Mouse (Mus musculus) limb, embryonic 11.5 days (tissue): ENCODE results near the gene Col6a5. TPM values are rescaled to one million over a fixed set of nuclear protein-coding genes. Genes with fewer than 3 reads are reported as not detected.

Experiments
- ATAC-seq: fragments of 200-750 bp; cut with Nextera tagmentation; 2 replicates; pipeline ENCODE4 v1.8.0; 2017; ENCODE audit warnings: low read depth; ENCODE audit not compliant: insufficient number of reproducible peaks, low FRiP score, low TSS enrichment
- DNase-seq: peaks from one replicate; pipeline ENCODE4 v3.0.0-alpha.2; 2015; ENCODE audit warnings: low spot score
- H3K27ac ChIP-seq: fragments of 300-500 bp; sonication (generic); replicated peaks from 2 replicates; pipeline ENCODE4 v1.5.1; 2014; ENCODE audit warnings: low read depth, mild to moderate bottlenecking, low read length
- H3K27me3 ChIP-seq: fragments of 300-500 bp; sonication (generic); 2 replicates; pipeline ENCODE4 v1.6.1; 2014; ENCODE audit warnings: mild to moderate bottlenecking, low read length, mixed read lengths; ENCODE audit not compliant: control insufficient read depth, insufficient read depth
- H3K36me3 ChIP-seq: fragments of 300-500 bp; sonication (generic); 2 replicates; pipeline ENCODE4 v1.6.1; 2014; ENCODE audit warnings: mild to moderate bottlenecking, low read length, moderate library complexity, mixed read lengths; ENCODE audit not compliant: control insufficient read depth, insufficient read depth
- H3K4me1 ChIP-seq: fragments of 300-500 bp; sonication (generic); 2 replicates; pipeline ENCODE4 v1.6.1; 2014; ENCODE audit warnings: low read length, mixed read lengths; ENCODE audit not compliant: control insufficient read depth, insufficient read depth
- H3K4me2 ChIP-seq: fragments of 300-500 bp; sonication (generic); 2 replicates; pipeline ENCODE4 v1.6.1; 2014; ENCODE audit warnings: low read depth, mild to moderate bottlenecking, moderate library complexity; ENCODE audit not compliant: severe bottlenecking
- H3K4me3 ChIP-seq: fragments of 300-500 bp; sonication (generic); 2 replicates; pipeline ENCODE4 v1.5.1; 2014; ENCODE audit warnings: low read depth, low read length
- H3K9ac ChIP-seq: fragments of 300-500 bp; sonication (generic); 2 replicates; pipeline ENCODE4 v1.6.1; 2014; ENCODE audit warnings: mild to moderate bottlenecking, low read length
- H3K9me3 ChIP-seq: fragments of 300-500 bp; sonication (generic); 2 replicates; pipeline ENCODE4 v1.6.1; 2016; ENCODE audit warnings: low read length; ENCODE audit not compliant: control insufficient read depth
- WGBS: fragments of 180-500 bp; shearing (Covaris S2); extraction: QIAGEN DNeasy Blood & Tissue Kit; methylation state at CpG from one replicate; pipeline ENCODE4 v1.1.7; 2014; 5-methylcytosine and 5-hydroxymethylcytosine counted together
- polyA plus RNA-seq: library from polyadenylated mRNA; unstranded; fragments of >200 nt; fragmentation: Nextera tagmentation; extraction: Ambion mirVana; gene quantifications from 2 replicates; pipeline ENCODE4 v1.2.1, GENCODE M21; 2014

The Col6a5 gene
- polyA plus RNA-seq, 1 experiment from 2014 or later: 0.19 TPM

DNA sequence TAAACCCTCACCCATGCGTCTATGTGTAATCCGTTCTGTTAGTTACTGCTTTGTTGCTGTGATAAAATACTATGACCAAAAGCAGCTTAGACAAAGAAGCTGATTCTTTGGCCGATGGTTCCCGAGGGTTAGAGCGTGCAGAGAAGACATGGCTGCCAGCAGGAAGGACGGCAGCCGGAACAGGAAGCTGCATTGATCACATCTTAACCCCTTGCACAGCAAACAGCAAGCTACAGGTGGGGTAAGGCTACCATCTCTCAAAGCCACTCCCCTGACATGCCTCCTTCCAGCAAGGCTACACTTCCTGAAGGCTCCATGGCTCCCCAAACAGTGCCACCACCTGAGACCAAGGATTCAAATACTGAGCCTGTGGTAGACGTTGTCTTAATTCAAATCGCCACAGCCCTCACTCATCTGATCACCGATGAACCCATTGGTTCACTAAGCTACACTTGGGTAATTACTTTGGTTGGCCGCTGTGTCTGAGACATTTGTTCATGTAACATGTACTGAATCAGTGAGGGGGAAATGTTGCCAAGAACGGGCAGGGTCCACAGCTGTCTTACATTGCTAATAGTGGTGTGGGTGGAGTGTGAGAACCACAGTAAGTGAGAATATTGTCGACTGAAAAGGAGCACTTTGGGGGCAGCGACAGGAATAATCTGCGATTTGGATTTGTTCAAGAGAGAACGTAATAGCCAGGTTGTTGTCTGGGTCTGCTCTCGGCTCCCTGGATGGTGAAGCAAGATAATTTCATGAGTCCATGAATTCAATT lies 75.6 kb downstream of the Col6a5 start:
- no peak for ATAC-seq
- no peak overlapping the region for H3K4me3 ChIP-seq
- 84% methylated on average over 17 of the region's 17 CpGs for WGBS
- no peaks in the 10 kb centered on the region for H3K27me3 ChIP-seq
- no peak overlapping the region for H3K9ac ChIP-seq
- H3K27ac ChIP-seq: no peak overlapping the region
- no peak for DNase-seq
- H3K9me3 ChIP-seq: no peaks in the 10 kb centered on the region
- no peaks in the 10 kb centered on the region for H3K36me3 ChIP-seq
- H3K4me1 ChIP-seq: no peaks in the 10 kb centered on the region
- H3K4me2 ChIP-seq: no peak overlapping the region

DNA sequence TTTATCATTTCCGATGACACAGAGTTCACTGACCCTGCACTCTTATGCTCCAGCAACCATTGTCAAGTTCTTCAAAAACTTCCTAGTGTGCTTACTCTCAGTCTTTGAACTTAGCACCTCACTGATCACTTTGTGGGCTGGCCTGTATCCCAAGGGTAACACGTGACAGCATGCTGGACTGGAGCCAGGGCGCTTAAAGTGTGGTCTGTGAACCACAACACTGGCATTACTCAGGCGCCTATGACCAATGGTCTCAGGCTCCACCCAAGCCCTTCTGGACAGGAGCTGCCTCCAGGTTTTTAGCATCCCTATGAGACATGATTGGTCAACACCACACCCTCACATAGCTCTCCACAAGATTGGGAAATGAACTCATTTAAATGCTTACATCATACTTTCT lies 79.7 kb downstream of the Col6a5 start:
- no peak for DNase-seq
- Histone ChIP-seq H3K27me3 (no peaks in the 10 kb centered on the region), H3K4me3 (no peak overlapping the region), H3K27ac (no peak overlapping the region), H3K4me2 (no peak overlapping the region), H3K36me3 (no peaks in the 10 kb centered on the region), H3K9ac (no peak overlapping the region), H3K9me3 (no peaks in the 10 kb centered on the region), H3K4me1 (no peaks in the 10 kb centered on the region)
- WGBS: 88% methylated on average over 4 of the region's 4 CpGs
- no peak for ATAC-seq

DNA sequence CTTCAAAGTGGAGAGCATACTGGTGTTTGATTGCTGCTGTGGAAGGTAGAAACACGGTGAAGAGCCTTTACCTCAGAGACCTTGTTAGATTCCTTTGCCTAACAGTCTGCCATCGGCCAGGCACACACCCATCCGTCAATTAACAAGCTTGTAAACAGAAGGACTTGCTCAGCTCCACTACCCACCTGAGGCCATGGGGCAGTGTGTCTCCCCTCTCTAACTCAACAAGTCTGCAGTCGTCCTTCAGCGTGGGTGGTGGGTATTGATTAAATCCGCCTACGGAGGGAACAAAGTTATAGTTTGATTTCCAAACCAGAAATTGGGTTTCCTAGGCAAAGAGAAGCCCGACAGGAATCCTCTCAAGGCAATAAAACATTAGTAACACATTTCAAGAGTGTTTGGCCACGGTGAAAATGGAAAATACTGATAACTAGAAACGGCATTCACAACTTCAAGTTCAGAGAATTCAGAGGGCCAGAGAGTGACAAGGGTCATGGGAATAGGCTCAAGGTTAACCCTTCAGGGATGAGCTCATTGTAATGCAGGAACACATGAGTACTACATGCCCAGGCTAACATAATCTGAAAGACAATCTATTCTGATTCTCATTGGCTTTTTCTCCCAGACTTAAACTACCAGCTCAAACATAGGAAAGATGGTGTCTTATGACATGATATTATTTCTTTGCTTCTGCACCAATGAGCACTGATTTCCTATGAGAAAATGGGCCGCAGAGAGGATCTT lies 81.9 kb downstream of the Col6a5 start:
- H3K4me3 ChIP-seq: no peak overlapping the region
- ATAC-seq (no peak), DNase-seq (no peak)
- H3K9me3 ChIP-seq: no peaks in the 10 kb centered on the region
- no peaks in the 10 kb centered on the region for H3K36me3 ChIP-seq
- no peak overlapping the region for H3K4me2 ChIP-seq
- H3K27me3 ChIP-seq: no peaks in the 10 kb centered on the region
- no peak overlapping the region for H3K27ac ChIP-seq
- WGBS: 59% methylated on average over 11 of the region's 11 CpGs
- no peak overlapping the region for H3K9ac ChIP-seq
- H3K4me1 ChIP-seq: no peaks in the 10 kb centered on the region

DNA sequence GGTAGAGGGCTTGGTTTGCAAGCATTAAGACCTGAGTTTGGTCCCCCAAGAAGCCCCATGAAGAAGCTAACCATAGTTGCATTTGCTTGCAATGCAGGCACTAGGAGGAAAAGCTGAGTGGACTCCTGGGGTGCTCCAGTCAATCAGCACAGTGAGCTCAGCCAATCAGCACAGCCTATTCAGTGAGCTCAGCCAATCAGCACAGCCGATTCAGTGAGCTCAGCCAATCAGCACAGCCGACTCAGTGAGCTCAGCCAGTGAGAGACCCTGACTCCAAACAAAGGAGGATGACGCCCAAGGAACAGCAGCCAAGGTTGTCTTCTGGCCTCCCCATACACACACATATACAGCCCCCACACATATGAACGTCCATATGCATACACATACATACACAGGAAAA lies 84.3 kb downstream of the Col6a5 start:
- H3K4me1 ChIP-seq: no peaks in the 10 kb centered on the region
- no peaks in the 10 kb centered on the region for H3K9me3 ChIP-seq
- no peak overlapping the region for H3K27ac ChIP-seq
- no peak overlapping the region for H3K9ac ChIP-seq
- H3K4me3 ChIP-seq: no peak overlapping the region
- DNase-seq (no peak), ATAC-seq (no peak)
- H3K36me3 ChIP-seq: no peaks in the 10 kb centered on the region
- no peaks in the 10 kb centered on the region for H3K27me3 ChIP-seq
- WGBS: 90% methylated on average over 4 of the region's 4 CpGs
- no peak overlapping the region for H3K4me2 ChIP-seq

DNA sequence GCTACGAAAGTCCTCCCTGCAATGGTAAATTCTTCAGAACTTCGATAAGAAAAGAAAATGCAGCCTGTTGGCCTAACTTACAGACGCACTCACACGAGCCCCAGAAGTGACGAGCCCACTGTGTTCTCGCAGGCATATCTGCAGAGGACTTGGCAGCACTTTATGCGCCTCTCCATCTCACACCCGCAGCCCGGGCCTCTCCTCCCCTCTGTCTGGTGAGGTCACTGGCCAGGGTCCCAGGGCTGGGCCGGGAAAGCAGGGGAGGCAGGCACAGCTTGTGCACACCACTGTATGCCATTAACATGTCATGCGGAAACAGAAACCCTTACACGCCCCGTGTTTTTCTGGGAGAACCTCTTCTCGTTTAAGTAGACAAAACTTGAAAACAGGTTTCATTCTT lies 88.8 kb downstream of the Col6a5 start:
- Histone ChIP-seq H3K9ac (no peak overlapping the region), H3K27ac (no peak overlapping the region), H3K4me2 (no peak overlapping the region), H3K36me3 (no peaks in the 10 kb centered on the region), H3K27me3 (no peaks in the 10 kb centered on the region), H3K4me3 (no peak overlapping the region), H3K4me1 (no peaks in the 10 kb centered on the region), H3K9me3 (no peaks in the 10 kb centered on the region)
- no peak for ATAC-seq
- no peak for DNase-seq
- 77% methylated on average over 14 of the region's 14 CpGs for WGBS

DNA sequence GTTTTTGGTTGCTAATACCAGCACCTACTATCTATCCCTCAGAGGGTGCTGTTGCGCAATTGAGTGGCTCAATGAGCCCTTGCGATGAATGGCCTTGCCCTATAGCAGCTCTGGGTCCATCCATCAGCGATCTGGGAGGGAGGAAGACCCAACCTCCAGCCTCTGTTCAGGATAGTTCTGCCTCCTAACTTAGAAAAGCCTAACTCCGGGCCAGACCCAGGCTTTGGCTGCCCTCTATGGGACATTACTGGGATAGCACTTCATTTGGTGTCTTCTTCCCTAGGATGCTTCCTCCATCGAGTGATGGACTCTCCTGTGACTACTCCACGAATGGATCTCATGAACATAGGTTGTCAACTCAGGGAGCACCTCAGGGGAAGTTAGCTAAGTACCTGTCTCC lies 102.7 kb downstream of the Col6a5 start:
- DNase-seq (peak; percentile 75), ATAC-seq (no peak)
- H3K27me3 ChIP-seq: no peaks in the 10 kb centered on the region
- H3K4me1 ChIP-seq: no peaks in the 10 kb centered on the region
- 14% methylated on average over 6 of the region's 6 CpGs for WGBS
- no peaks in the 10 kb centered on the region for H3K9me3 ChIP-seq
- no peak overlapping the region for H3K4me2 ChIP-seq
- H3K9ac ChIP-seq: no peak overlapping the region
- H3K4me3 ChIP-seq: no peak overlapping the region
- H3K36me3 ChIP-seq: no peaks in the 10 kb centered on the region
- no peak overlapping the region for H3K27ac ChIP-seq

DNA sequence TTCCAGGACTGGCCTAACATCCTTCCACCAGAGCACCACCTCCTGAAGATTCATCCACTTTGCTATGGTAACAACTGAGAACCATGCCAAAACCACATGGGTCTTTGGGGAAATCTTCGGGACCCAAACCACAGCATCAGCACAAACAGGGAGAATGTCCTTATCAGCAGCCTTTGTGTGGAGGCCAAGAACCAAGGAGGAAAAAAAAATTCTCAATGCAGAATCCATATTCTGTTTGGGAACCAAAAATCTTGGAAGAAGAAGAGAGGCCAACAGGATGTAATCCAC lies 107.7 kb downstream of the Col6a5 start:
- Histone ChIP-seq H3K27ac (no peak overlapping the region), H3K4me3 (no peak overlapping the region), H3K9me3 (no peaks in the 10 kb centered on the region), H3K27me3 (no peaks in the 10 kb centered on the region), H3K9ac (no peak overlapping the region), H3K4me1 (no peaks in the 10 kb centered on the region), H3K36me3 (no peaks in the 10 kb centered on the region), H3K4me2 (no peak overlapping the region)
- 89% methylated on average over 1 of the region's 1 CpGs for WGBS
- ATAC-seq: no peak
- no peak for DNase-seq

DNA sequence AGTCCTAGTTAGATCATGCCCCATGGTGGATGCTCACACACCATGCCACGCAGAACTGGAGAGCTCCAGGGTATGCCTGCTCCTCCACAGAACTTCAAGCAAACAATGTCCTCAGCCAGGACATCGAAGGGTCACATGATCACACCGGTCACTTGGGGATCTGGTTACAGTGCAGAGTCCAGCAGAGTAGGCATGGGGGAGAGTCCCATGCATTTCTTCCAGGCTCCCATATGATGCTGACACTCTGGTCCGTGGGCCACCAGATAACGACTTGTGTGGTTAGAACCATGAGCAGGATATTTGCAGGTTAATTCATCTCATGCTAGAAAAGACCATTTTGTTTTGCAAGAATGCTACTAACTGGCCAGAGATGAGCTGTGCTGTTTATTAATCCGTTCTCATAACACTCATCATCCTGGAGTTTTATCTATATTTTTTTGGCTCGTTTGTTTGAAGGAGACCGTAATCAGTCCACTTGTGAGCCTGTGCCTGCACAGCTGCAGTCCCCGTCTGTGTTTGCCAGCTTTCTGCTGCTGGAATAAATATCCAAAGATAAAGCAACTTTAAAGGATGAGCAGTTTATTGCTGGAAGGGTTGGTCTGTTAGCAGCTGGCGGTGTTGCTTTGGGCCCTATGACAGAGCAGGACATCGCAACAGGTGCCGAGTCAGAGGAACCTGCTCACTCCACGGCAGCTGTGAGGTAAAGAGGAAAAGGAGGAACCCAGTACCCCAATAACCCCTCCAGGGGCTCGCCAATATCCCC lies 108.2 kb downstream of the Col6a5 start:
- H3K4me3 ChIP-seq: no peak overlapping the region
- no peaks in the 10 kb centered on the region for H3K4me1 ChIP-seq
- no peak overlapping the region for H3K27ac ChIP-seq
- no peaks in the 10 kb centered on the region for H3K9me3 ChIP-seq
- H3K36me3 ChIP-seq: no peaks in the 10 kb centered on the region
- H3K4me2 ChIP-seq: no peak overlapping the region
- 81% methylated on average over 14 of the region's 14 CpGs for WGBS
- no peak for DNase-seq
- no peaks in the 10 kb centered on the region for H3K27me3 ChIP-seq
- no peak for ATAC-seq
- no peak overlapping the region for H3K9ac ChIP-seq
